Mouse (Mus musculus): Measurements from ENCODE around the gene Sipa1l1.

GRCm38 (mm10) chr12:82419027-82419426 lies 249.9 kb downstream of the Sipa1l1 start:
- TF ChIP-seq MAFK (IDR thresholded peaks at IDR 0.05; ENCODE audit: insufficient read depth, low read depth, low read length) (no peak), ZNF384 (IDR thresholded peaks at IDR 0.05; ENCODE audit: low read depth, low read length) (no peak), CHD2 (IDR thresholded peaks at IDR 0.05; ENCODE audit: low read depth, low read length) (no peak), ZC3H11A (IDR thresholded peaks at IDR 0.05; ENCODE audit: borderline replicate concordance, low read depth, low read length) (no peak)

All from ES-E14 (cell line).